Mouse (Mus musculus) CH12.LX (cell line): ENCODE results near the gene Mvd. TPM values are rescaled to one million over a fixed set of nuclear protein-coding genes. Genes with fewer than 3 reads are reported as not detected.

Experiments used
- DNase-seq: peaks from one replicate; pipeline ENCODE4 v3.0.0-alpha.2; 2013; ENCODE audit errors: extremely low read depth
- H3K27ac ChIP-seq: 2 replicates; pipeline ENCODE4 v1.5.1; 2012; ENCODE audit warnings: low read depth, mild to moderate bottlenecking, control low read depth, moderate library complexity; ENCODE audit not compliant: insufficient read depth
- H3K27me3 ChIP-seq: replicated peaks from 2 replicates; pipeline ENCODE3; 2012; ENCODE audit warnings: inconsistent platforms
- H3K36me3 ChIP-seq, 2 experiments: replicated peaks in 1 of 2; 2 replicates each; pipeline versions ENCODE3 to v1.6.1; 2012; ENCODE audit warnings: inconsistent platforms in 1 of 2, low read length in 1 of 2, mild to moderate bottlenecking in 1 of 2, mixed read lengths in 1 of 2, moderate library complexity in 1 of 2; ENCODE audit not compliant: control insufficient read depth in 1 of 2, insufficient read depth in 1 of 2
- H3K4me1 ChIP-seq, 2 experiments: 2 replicates each; pipeline ENCODE4 v1.6.1; 2012; ENCODE audit warnings: inconsistent platforms in 1 of 2, moderate library complexity in 1 of 2; ENCODE audit not compliant: insufficient read depth in 2 of 2, control insufficient read depth in 1 of 2
- H3K4me2 ChIP-seq: 2 replicates; pipeline ENCODE4 v1.6.1; 2012; ENCODE audit warnings: low read depth, mild to moderate bottlenecking, control low read depth; ENCODE audit not compliant: poor library complexity, insufficient read depth, severe bottlenecking
- H3K4me3 ChIP-seq, 3 experiments: fragments of 150-350 bp in 1 of 3; sonication (generic) in 1 of 3; replicated peaks in 1 of 3; 2 replicates each; pipeline versions ENCODE3 to v1.5.1; 2011 to 2012; ENCODE audit warnings: low read depth in 2 of 3, low read length in 2 of 3, mild to moderate bottlenecking in 2 of 3, moderate library complexity in 2 of 3, control low read depth in 1 of 3, improper control_type of control experiment in 1 of 3, inconsistent platforms in 1 of 3, mixed read lengths in 1 of 3; ENCODE audit not compliant: poor library complexity in 1 of 3
- H3K79me2 ChIP-seq: replicated peaks from 2 replicates; pipeline ENCODE4 v1.6.1; 2012; ENCODE audit warnings: mild to moderate bottlenecking, moderate library complexity; ENCODE audit not compliant: control insufficient read depth, poor library complexity, insufficient read depth, severe bottlenecking; ENCODE audit errors: extremely low read depth
- H3K9ac ChIP-seq: 2 replicates; pipeline ENCODE4 v1.6.1; 2012; ENCODE audit warnings: low read depth, mild to moderate bottlenecking, control low read depth, moderate library complexity; ENCODE audit not compliant: insufficient read depth
- H3K9me3 ChIP-seq: replicated peaks from 2 replicates; pipeline ENCODE3; 2012; ENCODE audit warnings: low read length, inconsistent platforms, mixed read lengths
- BHLHE40 ChIP-seq: IDR thresholded peaks from 2 replicates; pipeline ENCODE4 v1.6.1; 2011; ENCODE audit warnings: mild to moderate bottlenecking, low read depth, low read length, improper control_type of control experiment
- CHD2 ChIP-seq: IDR thresholded peaks from 2 replicates; pipeline ENCODE4 v1.6.1; 2011; ENCODE audit warnings: low read length, improper control_type of control experiment
- E2F4 ChIP-seq: IDR thresholded peaks from 2 replicates; pipeline ENCODE4 v1.6.1; 2011; ENCODE audit warnings: low read depth, low read length, improper control_type of control experiment; ENCODE audit not compliant: insufficient replicate concordance
- ELF1 ChIP-seq: IDR thresholded peaks from 2 replicates; pipeline ENCODE4 v1.6.1; 2014; ENCODE audit warnings: low read depth, mild to moderate bottlenecking, inconsistent platforms, low read length, improper control_type of control experiment
- ETS1 ChIP-seq: conservative IDR thresholded peaks from 2 replicates; pipeline ENCODE4 v1.6.1; 2012; ENCODE audit warnings: low read depth, mild to moderate bottlenecking, inconsistent platforms, low read length, improper control_type of control experiment, moderate library complexity
- HCFC1 ChIP-seq: IDR thresholded peaks from 2 replicates; pipeline ENCODE4 v1.6.1; 2012; ENCODE audit warnings: low read depth, mild to moderate bottlenecking, inconsistent platforms, low read length, improper control_type of control experiment
- IRF4 ChIP-seq: IDR thresholded peaks from 2 replicates; pipeline ENCODE4 v1.6.1; 2014; ENCODE audit warnings: low read depth, mild to moderate bottlenecking, inconsistent platforms, low read length, improper control_type of control experiment
- JUN ChIP-seq: IDR thresholded peaks from 2 replicates; pipeline ENCODE4 v1.6.1; 2011; ENCODE audit warnings: low read depth, mild to moderate bottlenecking, low read length, improper control_type of control experiment, moderate library complexity; ENCODE audit not compliant: insufficient read depth
- JUND ChIP-seq: conservative IDR thresholded peaks from 2 replicates; pipeline ENCODE4 v1.6.1; 2011; ENCODE audit warnings: low read depth, low read length, improper control_type of control experiment
- KAT2A ChIP-seq: IDR thresholded peaks from 2 replicates; pipeline ENCODE4 v1.6.1; 2012; ENCODE audit warnings: low read length, improper control_type of control experiment, inconsistent platforms; ENCODE audit not compliant: insufficient replicate concordance
- MAX ChIP-seq: IDR thresholded peaks from 2 replicates; pipeline ENCODE4 v1.6.1; 2011; ENCODE audit warnings: low read length, improper control_type of control experiment
- MAZ ChIP-seq: IDR thresholded peaks from 2 replicates; pipeline ENCODE4 v1.6.1; 2012; ENCODE audit warnings: low read depth, mild to moderate bottlenecking, inconsistent platforms, low read length, improper control_type of control experiment, moderate library complexity
- MEF2A ChIP-seq: IDR thresholded peaks from 2 replicates; pipeline ENCODE4 v1.6.1; 2014; ENCODE audit warnings: low read depth, mild to moderate bottlenecking, inconsistent platforms, low read length, improper control_type of control experiment, borderline replicate concordance
- MXI1 ChIP-seq: IDR thresholded peaks from 2 replicates; pipeline ENCODE4 v1.6.1; 2011; ENCODE audit warnings: mild to moderate bottlenecking, low read depth, low read length, improper control_type of control experiment
- MYC ChIP-seq: IDR thresholded peaks from 2 replicates; pipeline ENCODE4 v1.6.1; 2011; ENCODE audit warnings: low read depth, mild to moderate bottlenecking, improper control_type of control experiment, low read length
- NELFE ChIP-seq: IDR thresholded peaks from 2 replicates; pipeline ENCODE4 v1.6.1; 2011; ENCODE audit warnings: low read depth, low read length, improper control_type of control experiment
- NRF1 ChIP-seq: IDR thresholded peaks from 2 replicates; pipeline ENCODE4 v1.6.1; 2014; ENCODE audit warnings: low read depth, mild to moderate bottlenecking, inconsistent platforms, low read length, improper control_type of control experiment, moderate library complexity
- POLR2A ChIP-seq: IDR thresholded peaks from 2 replicates; pipeline ENCODE4 v1.6.1; 2011; ENCODE audit warnings: low read depth, mild to moderate bottlenecking, improper control_type of control experiment, low read length
- POLR2AphosphoS2 ChIP-seq: IDR thresholded peaks from 2 replicates; pipeline ENCODE4 v1.6.1; 2011; ENCODE audit warnings: low read depth, low read length, improper control_type of control experiment
- RCOR1 ChIP-seq: conservative IDR thresholded peaks from 2 replicates; pipeline ENCODE4 v1.6.1; 2012; ENCODE audit warnings: low read depth, mild to moderate bottlenecking, inconsistent platforms, low read length, improper control_type of control experiment
- SIN3A ChIP-seq: IDR thresholded peaks from 2 replicates; pipeline ENCODE4 v1.6.1; 2012; ENCODE audit warnings: low read length, improper control_type of control experiment, inconsistent platforms
- SMC3 ChIP-seq: IDR thresholded peaks from 2 replicates; pipeline ENCODE4 v1.6.1; 2011; ENCODE audit warnings: low read depth, low read length, improper control_type of control experiment
- TBP ChIP-seq: conservative IDR thresholded peaks from 2 replicates; pipeline ENCODE4 v1.6.1; 2011; ENCODE audit warnings: low read depth, low read length, improper control_type of control experiment
- TCF12 ChIP-seq: IDR thresholded peaks from 2 replicates; pipeline ENCODE4 v1.6.1; 2014; ENCODE audit warnings: low read depth, mild to moderate bottlenecking, inconsistent platforms, low read length, improper control_type of control experiment
- UBTF ChIP-seq: IDR thresholded peaks from 2 replicates; pipeline ENCODE4 v1.6.1; 2012; ENCODE audit warnings: low read depth, mild to moderate bottlenecking, inconsistent platforms, low read length, improper control_type of control experiment, moderate library complexity
- USF1 ChIP-seq: IDR thresholded peaks from 2 replicates; pipeline ENCODE4 v1.6.1; 2014; ENCODE audit warnings: low read depth, mild to moderate bottlenecking, inconsistent platforms, low read length, improper control_type of control experiment
- USF2 ChIP-seq: conservative IDR thresholded peaks from 2 replicates; pipeline ENCODE4 v1.6.1; 2011; ENCODE audit warnings: low read depth, low read length, improper control_type of control experiment
- ZC3H11A ChIP-seq: IDR thresholded peaks from 2 replicates; pipeline ENCODE4 v1.6.1; 2012; ENCODE audit warnings: low read depth, mild to moderate bottlenecking, inconsistent platforms, low read length, improper control_type of control experiment
- ZKSCAN1 ChIP-seq: IDR thresholded peaks from 2 replicates; pipeline ENCODE4 v1.6.1; 2012; ENCODE audit warnings: low read depth, inconsistent platforms, low read length, improper control_type of control experiment, borderline replicate concordance
- ZMIZ1 ChIP-seq: IDR thresholded peaks from 2 replicates; pipeline ENCODE4 v1.6.1; 2012; ENCODE audit warnings: low read depth, mild to moderate bottlenecking, inconsistent platforms, low read length, improper control_type of control experiment
- ZNF384 ChIP-seq: IDR thresholded peaks from 2 replicates; pipeline ENCODE4 v1.6.1; 2012; ENCODE audit warnings: low read depth, low read length, improper control_type of control experiment, inconsistent platforms
- dilution Hi-C: fragments of 300-500 bp; cut with MboI; formaldehyde crosslinking; loops from 2 replicates; pipeline ENCODE4 v1.14.3; 2020; ENCODE audit warnings: low sequenced_read_pairs; ENCODE audit not compliant: extremely low pct_unique_long_range_greater_than_20kb, extremely low pct_ligation_motif_present
- in situ Hi-C: fragments of 300-500 bp; cut with MboI; formaldehyde crosslinking; loops from 3 replicates; pipeline ENCODE4 v1.14.3; 2019; ENCODE audit warnings: low sequenced_read_pairs, low pct_ligation_motif_present, low pct_unique_long_range_greater_than_20kb, mixed read lengths
- polyA plus RNA-seq: library from polyadenylated mRNA; unstranded; fragments of >175 nt; gene quantifications from 2 replicates; pipeline ENCODE4 v1.2.1, GENCODE M21; 2012; ENCODE audit warnings: low read depth; ENCODE audit not compliant: insufficient read length
- total RNA-seq, 2 experiments: library from RNA; depleted of rRNA; stranded (reverse); fragments of 300-350 nt in 1 of 2; fragments of >200 nt in 1 of 2; gene quantifications; 2 replicates each; pipeline ENCODE4 v1.2.3; 2012 to 2014

The Mvd gene
- total and polyA plus RNA-seq, 3 experiments, result 47.3 to 80.3 (median 54.0) TPM

DNA sequence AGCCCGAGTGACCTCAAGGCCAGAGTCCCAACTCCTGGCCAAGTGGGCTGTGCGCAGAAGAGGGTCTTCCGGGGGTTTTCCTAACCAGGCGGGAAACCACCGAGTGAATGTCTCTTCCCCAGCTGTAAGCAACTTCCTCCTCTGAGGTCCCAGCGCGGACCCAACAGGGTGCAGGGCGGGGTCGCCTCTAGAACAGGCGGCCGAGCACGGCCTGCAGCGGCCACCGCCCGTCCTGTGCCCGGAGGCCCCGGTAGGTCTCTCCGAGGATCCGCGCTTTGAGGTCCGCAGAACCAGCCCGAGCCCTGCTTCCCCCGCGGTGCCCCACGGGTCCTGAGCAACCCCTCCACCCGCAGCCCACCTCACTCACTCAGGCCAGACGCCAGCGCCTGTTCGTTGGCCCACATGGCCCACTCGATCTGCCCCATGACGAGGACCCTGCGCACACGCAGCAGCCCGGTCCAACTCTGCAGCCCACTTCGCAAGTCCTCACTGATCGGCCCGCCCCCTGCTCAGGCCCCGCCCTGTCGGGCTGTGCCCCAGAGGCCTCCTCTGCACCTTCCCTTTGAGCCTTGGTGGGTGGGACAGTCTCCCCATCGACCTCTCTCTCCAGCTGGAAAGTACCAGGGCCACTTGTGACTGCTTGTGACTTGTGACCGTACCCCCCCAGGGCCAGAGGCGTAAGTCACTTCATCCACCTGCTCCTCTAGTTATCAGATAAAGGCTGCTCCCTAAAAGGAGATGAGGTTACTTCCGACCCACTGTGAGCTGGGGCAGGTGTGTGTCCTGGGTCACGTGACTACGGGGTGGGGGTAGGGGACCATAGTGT, 10.6 kb downstream of the Mvd start, which contains the start of gene Cyba (continued):
- TF ChIP-seq SIN3A (peak; percentile 84), RCOR1 (peak; percentile 79; the same call in 1 of the 2 replicates), CHD2 (peak; percentile 87), MEF2A (peak; percentile 84; the same call in 1 of the 2 replicates), NRF1 (peak; percentile 56), UBTF (peak; percentile 71; the same call in 1 of the 2 replicates), MXI1 (peak; percentile 75), E2F4 (0 out of 2 replicates have a peak, but pooled peaks have one; percentile 45), MAZ (no peak), ZKSCAN1 (no peak), NELFE (peak; percentile 86), USF2 (peak; percentile 99), KAT2A (peak; percentile 38; the same call in 1 of the 2 replicates)
- TF ChIP-seq, all 38 proteins: peak for 25

DNA sequence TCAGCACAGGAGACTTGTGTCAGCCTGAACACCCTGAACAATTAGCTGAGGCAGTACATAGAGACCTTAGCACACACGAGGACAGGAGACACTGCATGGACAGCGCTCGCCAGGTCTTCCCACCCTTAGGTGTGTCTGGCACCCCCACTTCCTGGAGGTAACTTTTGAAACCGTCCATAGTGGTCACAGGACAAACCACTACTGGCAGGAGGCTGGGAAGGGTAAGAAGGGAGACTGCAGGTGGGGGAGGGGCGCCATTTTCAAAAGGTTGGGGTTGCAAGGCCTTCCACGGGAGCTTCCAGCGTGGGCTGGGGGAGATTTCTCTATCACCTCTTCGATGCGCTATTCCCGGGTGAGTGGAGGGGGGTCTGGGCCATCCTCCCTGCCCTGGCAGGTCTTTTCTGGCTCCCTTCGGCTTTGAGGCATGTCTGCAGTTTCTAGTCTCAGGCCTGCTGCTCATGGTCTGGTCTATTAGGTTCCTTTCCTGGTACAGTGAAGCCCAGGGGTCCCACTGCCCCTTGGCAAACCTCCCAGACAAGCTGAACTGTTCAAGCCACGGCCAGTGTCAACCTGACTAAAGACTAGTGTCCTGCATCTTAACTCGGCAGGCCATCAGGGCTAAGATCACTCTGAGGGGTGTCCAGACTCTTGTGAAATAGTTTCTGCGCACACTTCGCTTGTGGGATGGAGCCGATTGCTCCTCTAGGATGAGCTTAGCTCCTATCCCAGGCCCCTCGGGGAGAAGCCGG, 11.4 kb downstream of the Mvd start:
- Histone ChIP-seq H3K27me3 (no peaks in the 10 kb centered on the region), H3K36me3 (peaks cover 29 to 63% of the 10 kb centered on the region in 2 experiments), H3K4me3 (peak overlapping the region; percentile 83 to 86 (median 85)), H3K9me3 (peaks cover 7% of the 10 kb centered on the region), H3K79me2 (peaks cover 44% of the 10 kb centered on the region), H3K27ac (peak overlapping the region; percentile 98), H3K9ac (peak overlapping the region; percentile 93), H3K4me2 (peak overlapping the region; percentile 92)
- dilution Hi-C loops, result no loop called here
- peak; percentile 45 for DNase-seq
- in situ Hi-C loops, result loop anchor here (25.0 kb wide), 1 partner anchor 845 kb away; the partner anchor contains the start of genes Fbxo31 and Map1lc3b
- TF ChIP-seq IRF4 (no peak), ZNF384 (no peak), HCFC1 (no peak), MAX (no peak), POLR2AphosphoS2 (no peak), ELF1 (no peak), ZC3H11A (no peak), ZMIZ1 (no peak; the same call in none of the 2 replicates), TCF12 (peak; percentile 52), MXI1 (no peak; the same call in 1 of the 2 replicates), SIN3A (peak; percentile 32; the same call in 1 of the 2 replicates), JUN (no peak), MAZ (no peak; the same call in 1 of the 2 replicates), CHD2 (peak; percentile 66), MEF2A (peak; percentile 12; the same call in 1 of the 2 replicates), KAT2A (no peak), POLR2A (no peak; the same call in 1 of the 2 replicates), MYC (0 out of 2 replicates have a peak, but pooled peaks have one; percentile 52), UBTF (no peak; the same call in 1 of the 2 replicates), ETS1 (no peak), BHLHE40 (no peak; the same call in none of the 2 replicates), USF1 (no peak), SMC3 (no peak), NRF1 (no peak), JUND (no peak), TBP (no peak; the same call in 1 of the 2 replicates)
- TF ChIP-seq, all 38 proteins: peak for 5
- H3K4me1 ChIP-seq, result peaks cover 33 to 52% of the 10 kb centered on the region in 2 experiments
